Mouse (Mus musculus): ENCODE measurements around the gene Slc22a12. TPM values are rescaled to one million over a fixed set of nuclear protein-coding genes. Genes with fewer than 3 reads are reported as not detected.

Slc22a12 gene
- polyA plus RNA-seq (2014; fragmentation: Nextera tagmentation; extraction: Ambion mirVana): not detected in 2 replicates

GRCm38 (mm10) chr19:6542367-6543034 lies at the start of gene Slc22a12:
Gene Slc22a12 (minus strand): TSS chr19:6543032.
- Histone ChIP-seq H3K4me2 (ENCODE audit: low read depth, low read length) (no peak within 1 kb of the TSS), H3K27ac (replicated peaks; ENCODE audit: low read depth, low read length) (no peak within 1 kb of the TSS), H3K27me3 (ENCODE audit: control insufficient read depth, insufficient read depth, low read length) (no peaks in the 10 kb centered on the region), H3K9me3 (replicated peaks; ENCODE audit: control insufficient read depth, low read length) (no peaks in the 10 kb centered on the region), H3K9ac (replicated peaks; ENCODE audit: low read length) (no peak within 1 kb of the TSS), H3K4me3 (ENCODE audit: low read depth, low read length) (no peak within 1 kb of the TSS), H3K36me3 (replicated peaks; ENCODE audit: control insufficient read depth, insufficient read depth, low read depth, low read length) (no peaks in the 10 kb centered on the region), H3K4me1 (ENCODE audit: control insufficient read depth, insufficient read depth, low read length) (no peaks in the 10 kb centered on the region)
- DNase-seq (ENCODE audit: low spot score) (no peak), ATAC-seq (replicated peaks; ENCODE audit: insufficient number of reproducible peaks, low FRiP score, low TSS enrichment, low read depth) (no peak)
- WGBS: 91% methylated on average over 16 of the region's 16 CpGs

- DNase-seq (ENCODE audit: low spot score) (no peak), ATAC-seq (replicated peaks; ENCODE audit: insufficient number of reproducible peaks, low FRiP score, low TSS enrichment, low read depth) (no peak)
- Histone ChIP-seq H3K27ac (replicated peaks; ENCODE audit: low read depth, low read length) (no peak overlapping the region), H3K36me3 (replicated peaks; ENCODE audit: control insufficient read depth, insufficient read depth, low read depth, low read length) (no peaks in the 10 kb centered on the region), H3K9ac (replicated peaks; ENCODE audit: low read length) (no peak overlapping the region), H3K4me2 (ENCODE audit: low read depth, low read length) (no peak overlapping the region), H3K4me1 (ENCODE audit: control insufficient read depth, insufficient read depth, low read length) (peaks cover 3% of the 10 kb centered on the region; the same call in 1 of the 2 replicates), H3K4me3 (ENCODE audit: low read depth, low read length) (no peak overlapping the region), H3K9me3 (replicated peaks; ENCODE audit: control insufficient read depth, low read length) (no peaks in the 10 kb centered on the region), H3K27me3 (ENCODE audit: control insufficient read depth, insufficient read depth, low read length) (no peaks in the 10 kb centered on the region; the same call in 1 of the 2 replicates)
- 50% methylated on average over 4 of the region's 4 CpGs for WGBS
These were observed 29.2 kb upstream of the Slc22a12 start for GRCm38 (mm10) chr19:6572001-6572400.

GRCm38 (mm10) chr19:6571476-6571875 lies 28.6 kb upstream of the Slc22a12 start:
- H3K9me3 ChIP-seq (replicated peaks; ENCODE audit: control insufficient read depth, low read length): no peaks in the 10 kb centered on the region
- 79% methylated on average over 5 of the region's 5 CpGs for WGBS
- H3K27me3 ChIP-seq (ENCODE audit: control insufficient read depth, insufficient read depth, low read length): no peaks in the 10 kb centered on the region; the same call in 1 of the 2 replicates
- H3K4me3 ChIP-seq (ENCODE audit: low read depth, low read length): no peak overlapping the region
- no peak overlapping the region for H3K4me2 ChIP-seq (ENCODE audit: low read depth, low read length)
- H3K9ac ChIP-seq (replicated peaks; ENCODE audit: low read length): no peak overlapping the region
- no peak overlapping the region for H3K27ac ChIP-seq (replicated peaks; ENCODE audit: low read depth, low read length)
- ATAC-seq (replicated peaks; ENCODE audit: insufficient number of reproducible peaks, low FRiP score, low TSS enrichment, low read depth) (no peak), DNase-seq (ENCODE audit: low spot score) (no peak)
- no peaks in the 10 kb centered on the region for H3K36me3 ChIP-seq (replicated peaks; ENCODE audit: control insufficient read depth, insufficient read depth, low read depth, low read length)
- H3K4me1 ChIP-seq (ENCODE audit: control insufficient read depth, insufficient read depth, low read length): no peaks in the 10 kb centered on the region

- Histone ChIP-seq H3K27me3 (ENCODE audit: control insufficient read depth, insufficient read depth, low read length) (no peaks in the 10 kb centered on the region; the same call in 1 of the 2 replicates), H3K36me3 (replicated peaks; ENCODE audit: control insufficient read depth, insufficient read depth, low read depth, low read length) (no peaks in the 10 kb centered on the region), H3K4me3 (ENCODE audit: low read depth, low read length) (no peak overlapping the region), H3K9ac (replicated peaks; ENCODE audit: low read length) (no peak overlapping the region), H3K4me2 (ENCODE audit: low read depth, low read length) (no peak overlapping the region), H3K4me1 (ENCODE audit: control insufficient read depth, insufficient read depth, low read length) (no peaks in the 10 kb centered on the region), H3K27ac (replicated peaks; ENCODE audit: low read depth, low read length) (no peak overlapping the region), H3K9me3 (replicated peaks; ENCODE audit: control insufficient read depth, low read length) (no peaks in the 10 kb centered on the region)
- no peak for ATAC-seq (replicated peaks; ENCODE audit: insufficient number of reproducible peaks, low FRiP score, low TSS enrichment, low read depth)
- no peak for DNase-seq (ENCODE audit: low spot score)
- WGBS: 39% methylated on average over 5 of the region's 5 CpGs
These were observed 26.7 kb upstream of the Slc22a12 start for GRCm38 (mm10) chr19:6569561-6569960.

- ATAC-seq (replicated peaks; ENCODE audit: insufficient number of reproducible peaks, low FRiP score, low TSS enrichment, low read depth) (no peak), DNase-seq (ENCODE audit: low spot score) (no peak)
- Histone ChIP-seq H3K4me3 (ENCODE audit: low read depth, low read length) (no peak overlapping the region), H3K36me3 (replicated peaks; ENCODE audit: control insufficient read depth, insufficient read depth, low read depth, low read length) (no peaks in the 10 kb centered on the region), H3K4me1 (ENCODE audit: control insufficient read depth, insufficient read depth, low read length) (no peaks in the 10 kb centered on the region), H3K27ac (replicated peaks; ENCODE audit: low read depth, low read length) (no peak overlapping the region), H3K9me3 (replicated peaks; ENCODE audit: control insufficient read depth, low read length) (no peaks in the 10 kb centered on the region), H3K4me2 (ENCODE audit: low read depth, low read length) (no peak overlapping the region), H3K9ac (replicated peaks; ENCODE audit: low read length) (no peak overlapping the region), H3K27me3 (ENCODE audit: control insufficient read depth, insufficient read depth, low read length) (no peaks in the 10 kb centered on the region; the same call in 1 of the 2 replicates)
- WGBS: 77% methylated on average over 5 of the region's 5 CpGs
These were observed 26.2 kb upstream of the Slc22a12 start for GRCm38 (mm10) chr19:6569021-6569420.

- no peak for ATAC-seq (replicated peaks; ENCODE audit: insufficient number of reproducible peaks, low FRiP score, low TSS enrichment, low read depth)
- no peaks in the 10 kb centered on the region for H3K36me3 ChIP-seq (replicated peaks; ENCODE audit: control insufficient read depth, insufficient read depth, low read depth, low read length)
- H3K9me3 ChIP-seq (replicated peaks; ENCODE audit: control insufficient read depth, low read length): no peaks in the 10 kb centered on the region
- 89% methylated on average over 2 of the region's 2 CpGs for WGBS
- no peak overlapping the region for H3K4me3 ChIP-seq (ENCODE audit: low read depth, low read length)
- H3K27me3 ChIP-seq (ENCODE audit: control insufficient read depth, insufficient read depth, low read length): no peaks in the 10 kb centered on the region
- H3K9ac ChIP-seq (replicated peaks; ENCODE audit: low read length): no peak overlapping the region
- H3K4me1 ChIP-seq (ENCODE audit: control insufficient read depth, insufficient read depth, low read length): no peaks in the 10 kb centered on the region
- no peak overlapping the region for H3K27ac ChIP-seq (replicated peaks; ENCODE audit: low read depth, low read length)
- DNase-seq (ENCODE audit: low spot score): no peak
- H3K4me2 ChIP-seq (ENCODE audit: low read depth, low read length): no peak overlapping the region
These were observed 23.6 kb upstream of the Slc22a12 start for GRCm38 (mm10) chr19:6566450-6566849.

GRCm38 (mm10) chr19:6565136-6565535 lies 22.3 kb upstream of the Slc22a12 start:
- no peaks in the 10 kb centered on the region for H3K36me3 ChIP-seq (replicated peaks; ENCODE audit: control insufficient read depth, insufficient read depth, low read depth, low read length)
- WGBS: 92% methylated on average over 6 of the region's 6 CpGs
- H3K4me3 ChIP-seq (ENCODE audit: low read depth, low read length): no peak overlapping the region
- H3K27ac ChIP-seq (replicated peaks; ENCODE audit: low read depth, low read length): no peak overlapping the region
- H3K27me3 ChIP-seq (ENCODE audit: control insufficient read depth, insufficient read depth, low read length): no peaks in the 10 kb centered on the region
- no peaks in the 10 kb centered on the region for H3K4me1 ChIP-seq (ENCODE audit: control insufficient read depth, insufficient read depth, low read length)
- no peak overlapping the region for H3K9ac ChIP-seq (replicated peaks; ENCODE audit: low read length)
- DNase-seq (ENCODE audit: low spot score) (no peak), ATAC-seq (replicated peaks; ENCODE audit: insufficient number of reproducible peaks, low FRiP score, low TSS enrichment, low read depth) (no peak)
- H3K4me2 ChIP-seq (ENCODE audit: low read depth, low read length): no peak overlapping the region
- H3K9me3 ChIP-seq (replicated peaks; ENCODE audit: control insufficient read depth, low read length): no peaks in the 10 kb centered on the region

- H3K4me2 ChIP-seq (ENCODE audit: low read depth, low read length): no peak overlapping the region
- no peak overlapping the region for H3K4me3 ChIP-seq (ENCODE audit: low read depth, low read length)
- ATAC-seq (replicated peaks; ENCODE audit: insufficient number of reproducible peaks, low FRiP score, low TSS enrichment, low read depth) (no peak), DNase-seq (ENCODE audit: low spot score) (no peak)
- no peak overlapping the region for H3K9ac ChIP-seq (replicated peaks; ENCODE audit: low read length)
- no peaks in the 10 kb centered on the region for H3K4me1 ChIP-seq (ENCODE audit: control insufficient read depth, insufficient read depth, low read length)
- H3K9me3 ChIP-seq (replicated peaks; ENCODE audit: control insufficient read depth, low read length): no peaks in the 10 kb centered on the region
- WGBS: 80% methylated on average over 7 of the region's 7 CpGs
- H3K36me3 ChIP-seq (replicated peaks; ENCODE audit: control insufficient read depth, insufficient read depth, low read depth, low read length): no peaks in the 10 kb centered on the region
- H3K27me3 ChIP-seq (ENCODE audit: control insufficient read depth, insufficient read depth, low read length): no peaks in the 10 kb centered on the region
- H3K27ac ChIP-seq (replicated peaks; ENCODE audit: low read depth, low read length): no peak overlapping the region
These were observed 17.5 kb upstream of the Slc22a12 start for GRCm38 (mm10) chr19:6560246-6560815.

All from embryonic facial prominence, embryonic 11.5 days (tissue).